Mouse (Mus musculus): Measurements from ENCODE around the gene Stac2.

DNA sequence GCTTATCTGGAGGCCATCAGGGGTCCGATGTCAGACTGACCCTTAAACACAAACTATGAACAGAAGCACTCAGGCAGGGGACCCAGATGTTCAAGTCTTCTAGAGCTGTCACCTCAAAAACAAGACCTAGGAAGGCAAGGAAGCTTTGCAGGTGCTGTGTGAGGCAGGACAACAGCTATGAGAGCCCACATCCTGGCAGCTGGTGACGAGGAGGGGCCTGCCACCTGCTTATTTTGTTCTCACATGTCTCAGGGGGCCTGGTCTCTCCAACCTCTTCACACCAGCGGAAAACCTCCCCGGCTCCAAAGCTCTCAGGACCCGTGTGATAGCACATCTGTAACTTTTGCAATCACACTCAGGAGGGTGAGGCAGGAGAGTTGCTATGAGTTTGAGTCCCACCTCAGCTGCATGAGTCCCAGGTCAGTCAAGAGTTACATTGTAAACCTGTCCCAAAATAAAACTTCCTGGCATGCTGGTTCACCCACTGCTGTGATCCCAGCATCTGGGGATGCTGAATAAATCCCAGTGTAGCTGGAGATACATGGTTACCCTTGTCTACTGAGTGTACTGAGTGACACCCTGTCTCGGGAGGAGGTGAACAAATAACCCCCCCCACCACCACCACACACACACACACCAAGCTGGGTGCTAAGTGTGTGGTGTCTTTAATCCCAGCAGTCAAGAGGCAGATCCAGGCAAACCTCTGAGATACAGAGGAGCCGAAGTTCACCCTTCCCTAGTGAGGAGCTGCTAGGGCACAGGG lies 52.7 kb downstream of the Stac2 start:
- TF ChIP-seq POLR2A (IDR thresholded peaks at IDR 0.05; ENCODE audit: borderline replicate concordance, extremely low read depth, insufficient read depth, insufficient read length, poor library complexity, severe bottlenecking) (no peak), CTCF (IDR thresholded peaks at IDR 0.05; ENCODE audit: borderline replicate concordance, extremely low read depth, insufficient read depth, insufficient read length) (no peak)
